Mouse (Mus musculus) heart, postnatal 0 days (tissue): ENCODE data around the gene Ifna15. TPM values are rescaled to one million over a fixed set of nuclear protein-coding genes. Genes with fewer than 3 reads are reported as not detected.
A peak's percentile ranks its signal among the peaks of the same experiment; 100 is the strongest.

ENCODE experiments used
- ATAC-seq: fragments of 200-750 bp; cut with Nextera tagmentation; 2 replicates; pipeline ENCODE4 v1.8.0; 2017; ENCODE audit warnings: low read depth, moderate number of reproducible peaks, moderate library complexity; ENCODE audit not compliant: insufficient read depth
- DNase-seq: peaks from one replicate; pipeline ENCODE4 v3.0.0-alpha.2; 2016; ENCODE audit warnings: low spot score
- H3K27ac ChIP-seq: fragments of 300-500 bp; sonication (generic); 2 replicates; pipeline ENCODE4 v1.5.1; 2014; ENCODE audit warnings: low read depth, mild to moderate bottlenecking
- H3K27me3 ChIP-seq: fragments of 300-500 bp; sonication (generic); 2 replicates; pipeline ENCODE4 v1.6.1; 2014; ENCODE audit warnings: low read length, mixed read lengths; ENCODE audit not compliant: control insufficient read depth, insufficient read depth
- H3K36me3 ChIP-seq: fragments of 300-500 bp; sonication (generic); replicated peaks from 2 replicates; pipeline ENCODE4 v1.6.1; 2014; ENCODE audit warnings: low read length, mixed read lengths; ENCODE audit not compliant: control insufficient read depth, insufficient read depth
- H3K4me1 ChIP-seq: fragments of 300-500 bp; sonication (generic); 2 replicates; pipeline ENCODE4 v1.6.1; 2014; ENCODE audit warnings: antibody characterized with exemption; ENCODE audit not compliant: control insufficient read depth, insufficient read depth
- H3K4me2 ChIP-seq: fragments of 300-500 bp; sonication (generic); 2 replicates; pipeline ENCODE4 v1.6.1; 2014; ENCODE audit warnings: low read depth, mild to moderate bottlenecking, low read length, moderate library complexity
- H3K4me3 ChIP-seq: fragments of 300-500 bp; sonication (generic); 2 replicates; pipeline ENCODE4 v1.5.1; 2014; ENCODE audit warnings: low read depth, low read length
- H3K9ac ChIP-seq: fragments of 300-500 bp; sonication (generic); replicated peaks from 2 replicates; pipeline ENCODE4 v1.6.1; 2014; ENCODE audit warnings: low read depth, low read length, mixed read lengths
- H3K9me3 ChIP-seq: fragments of 300-500 bp; sonication (generic); replicated peaks from 2 replicates; pipeline ENCODE4 v1.6.1; 2016; ENCODE audit warnings: low read length; ENCODE audit not compliant: control insufficient read depth
- CTCF ChIP-seq: IDR thresholded peaks from 2 replicates; pipeline ENCODE4 v1.5.1; 2016; ENCODE audit warnings: antibody characterized with exemption, control low read depth, low read depth
- EP300 ChIP-seq: IDR thresholded peaks from 2 replicates; pipeline ENCODE4 v1.6.1; 2016; ENCODE audit warnings: antibody characterized with exemption, low read depth
- WGBS: fragments of 180-500 bp; shearing (Covaris S2); extraction: QIAGEN DNeasy Blood & Tissue Kit; methylation state at CpG from one replicate; pipeline ENCODE4 v1.1.7; 2014; 5-methylcytosine and 5-hydroxymethylcytosine counted together
- polyA plus RNA-seq: library from polyadenylated mRNA; unstranded; fragments of >200 nt; fragmentation: Nextera tagmentation; extraction: Ambion mirVana; gene quantifications from 2 replicates; pipeline ENCODE4 v1.2.1, GENCODE M21; 2015
- total RNA-seq: library from RNA; depleted of rRNA; stranded (reverse); fragments of >200 nt; gene quantifications from 2 replicates; pipeline ENCODE4 v1.2.3, GENCODE M21; 2014; ENCODE audit warnings: low replicate concordance; rRNA removed

Gene Ifna15
- total and polyA plus RNA-seq, 2 experiments from 2014 or later, result not detected

- Histone ChIP-seq H3K4me3 (no peak within 1 kb of the TSS), H3K9me3 (no peaks in the 10 kb centered on the region), H3K36me3 (no peaks in the 10 kb centered on the region), H3K4me1 (no peaks in the 10 kb centered on the region), H3K9ac (no peak within 1 kb of the TSS), H3K27me3 (no peaks in the 10 kb centered on the region), H3K4me2 (no peak within 1 kb of the TSS), H3K27ac (no peak within 1 kb of the TSS)
- no peak for DNase-seq
- 62% methylated on average over 4 of the region's 4 CpGs for WGBS
- ATAC-seq, result no peak
- no peak for TF ChIP-seq EP300
- no peak for TF ChIP-seq CTCF
Observed at GRCm38 (mm10) chr4:88522674-88523073, 35.4 kb downstream of the Ifna15 start, which contains the start of gene Ifnb1. TSS of gene Ifnb1 (minus strand) at chr4:88522774.

- no peak for ATAC-seq
- no peak overlapping the region for H3K9ac ChIP-seq
- H3K27me3 ChIP-seq, result no peaks in the 10 kb centered on the region
- H3K27ac ChIP-seq, result no peak overlapping the region
- H3K36me3 ChIP-seq, result no peaks in the 10 kb centered on the region
- no peak for DNase-seq
- WGBS, result 91% methylated on average over 2 of the region's 2 CpGs
- no peaks in the 10 kb centered on the region for H3K9me3 ChIP-seq
- no peak overlapping the region for H3K4me2 ChIP-seq
- H3K4me3 ChIP-seq, result no peak overlapping the region
- peaks cover 7% of the 10 kb centered on the region; the same call in 1 of the 2 replicates for H3K4me1 ChIP-seq
- TF ChIP-seq EP300 (no peak), CTCF (no peak)
Observed at GRCm38 (mm10) chr4:88517957-88518356, 40.1 kb downstream of the Ifna15 start.

GRCm38 (mm10) chr4:88515711-88516211 lies 42.3 kb downstream of the Ifna15 start:
- no peaks in the 10 kb centered on the region for H3K27me3 ChIP-seq
- peak overlapping the region; percentile 76 for H3K27ac ChIP-seq
- TF ChIP-seq CTCF (no peak), EP300 (no peak)
- DNase-seq (peak; percentile 83), ATAC-seq (peak; percentile 84)
- WGBS, result 0% methylated on average over 4 of the region's 4 CpGs
- no peaks in the 10 kb centered on the region for H3K9me3 ChIP-seq
- no peaks in the 10 kb centered on the region for H3K36me3 ChIP-seq
- H3K9ac ChIP-seq, result no peak overlapping the region
- peaks cover 7% of the 10 kb centered on the region; the same call in 1 of the 2 replicates for H3K4me1 ChIP-seq
- peak overlapping the region; percentile 24 for H3K4me3 ChIP-seq
- peak overlapping the region; percentile 57 for H3K4me2 ChIP-seq

- Histone ChIP-seq H3K27ac (peak overlapping the region; percentile 76), H3K27me3 (no peaks in the 10 kb centered on the region), H3K9me3 (no peaks in the 10 kb centered on the region), H3K4me3 (peak overlapping the region; percentile 24), H3K4me1 (peaks cover 7% of the 10 kb centered on the region; the same call in 1 of the 2 replicates), H3K4me2 (peak overlapping the region; percentile 57), H3K9ac (no peak overlapping the region), H3K36me3 (no peaks in the 10 kb centered on the region)
- DNase-seq, result no peak
- TF ChIP-seq EP300 (no peak), CTCF (no peak)
- no peak for ATAC-seq
- WGBS, result 25% methylated on average over 2 of the region's 2 CpGs
Observed at GRCm38 (mm10) chr4:88515250-88515649, 42.8 kb downstream of the Ifna15 start.

GRCm38 (mm10) chr4:88514403-88514802 lies 43.6 kb downstream of the Ifna15 start:
- Histone ChIP-seq H3K36me3 (no peaks in the 10 kb centered on the region), H3K27me3 (no peaks in the 10 kb centered on the region), H3K9me3 (no peaks in the 10 kb centered on the region), H3K4me2 (no peak overlapping the region), H3K9ac (no peak overlapping the region), H3K4me1 (peaks cover 7% of the 10 kb centered on the region; the same call in 1 of the 2 replicates), H3K4me3 (no peak overlapping the region), H3K27ac (0 out of 2 replicates have a peak overlapping the region, but pooled peaks have one; percentile 16)
- TF ChIP-seq EP300 (no peak), CTCF (peak; percentile 76)
- DNase-seq (peak; percentile 65), ATAC-seq (0 out of 2 replicates have a peak, but pooled peaks have one; percentile 48)
- WGBS, result 21% methylated on average over 4 of the region's 4 CpGs

GRCm38 (mm10) chr4:88513743-88514142 lies 44.3 kb downstream of the Ifna15 start:
- H3K9ac ChIP-seq, result no peak overlapping the region
- WGBS, result 75% methylated on average over 4 of the region's 4 CpGs
- no peak overlapping the region for H3K27ac ChIP-seq
- no peak for ATAC-seq
- H3K36me3 ChIP-seq, result no peaks in the 10 kb centered on the region
- H3K4me3 ChIP-seq, result no peak overlapping the region
- H3K4me2 ChIP-seq, result no peak overlapping the region
- H3K9me3 ChIP-seq, result no peaks in the 10 kb centered on the region
- DNase-seq, result no peak
- no peaks in the 10 kb centered on the region for H3K27me3 ChIP-seq
- peaks cover 7% of the 10 kb centered on the region; the same call in 1 of the 2 replicates for H3K4me1 ChIP-seq
- TF ChIP-seq EP300, result no peak

Other genes with a start within 250 kb of the Ifna15 start
- gene Hacd4, start 119.3 kb downstream of the Ifna15 start, total RNA-seq, result 6.6 and 7.0 TPM in 2 replicates
- 5.9 and 6.2 TPM in 2 replicates for gene Hacd4, start 119.3 kb downstream of the Ifna15 start, polyA plus RNA-seq
- not detected in 2 replicates for gene Ifnb1, start 35.5 kb downstream of the Ifna15 start, total RNA-seq
- gene Ifnb1, start 35.5 kb downstream of the Ifna15 start, polyA plus RNA-seq, result not detected in 2 replicates
- not detected in 2 replicates for gene Ifna14, start 13.6 kb upstream of the Ifna15 start, total RNA-seq
- not detected in 2 replicates for gene Ifna14, start 13.6 kb upstream of the Ifna15 start, polyA plus RNA-seq
- gene Ifna9, start 34.1 kb upstream of the Ifna15 start, total RNA-seq, result not detected in 2 replicates
- gene Ifna9, start 34.1 kb upstream of the Ifna15 start, polyA plus RNA-seq, result not detected in 2 replicates
- gene Ifna12, start 45.1 kb upstream of the Ifna15 start, total RNA-seq, result not detected in 2 replicates
- not detected in 2 replicates for gene Ifna12, start 45.1 kb upstream of the Ifna15 start, polyA plus RNA-seq
- not detected in 2 replicates for gene C87499, start 76.2 kb upstream of the Ifna15 start, total RNA-seq
- gene C87499, start 76.2 kb upstream of the Ifna15 start, polyA plus RNA-seq, result not detected in 2 replicates
- not detected in 2 replicates for gene Ifna13, start 86.2 kb upstream of the Ifna15 start, total RNA-seq
- gene Ifna13, start 86.2 kb upstream of the Ifna15 start, polyA plus RNA-seq, result not detected in 2 replicates
- not detected in 2 replicates for gene Ifna16, start 118.7 kb upstream of the Ifna15 start, total RNA-seq
- not detected in 2 replicates for gene Ifna16, start 118.7 kb upstream of the Ifna15 start, polyA plus RNA-seq
- gene Ifna2, start 125.7 kb upstream of the Ifna15 start, total RNA-seq, result not detected in 2 replicates
- not detected in 2 replicates for gene Ifna2, start 125.7 kb upstream of the Ifna15 start, polyA plus RNA-seq
- gene Ifnab, start 133.1 kb upstream of the Ifna15 start, total RNA-seq, result not detected in 2 replicates
- not detected in 2 replicates for gene Ifnab, start 133.1 kb upstream of the Ifna15 start, polyA plus RNA-seq
- 0.69 and 0.81 TPM in 2 replicates for gene Gm26566, start 163.6 kb upstream of the Ifna15 start, total RNA-seq
- 0.52 and 0.66 TPM in 2 replicates for gene Gm26566, start 163.6 kb upstream of the Ifna15 start, polyA plus RNA-seq
- gene Klhl9, start 164.2 kb upstream of the Ifna15 start, total RNA-seq, result 115 and 134 TPM in 2 replicates
- 65.9 and 66.7 TPM in 2 replicates for gene Klhl9, start 164.2 kb upstream of the Ifna15 start, polyA plus RNA-seq
- gene Gm13271, start 196.6 kb upstream of the Ifna15 start, total RNA-seq, result not detected in 2 replicates
- not detected in 2 replicates for gene Gm13271, start 196.6 kb upstream of the Ifna15 start, polyA plus RNA-seq
- gene Gm13283, start 201.9 kb upstream of the Ifna15 start, total RNA-seq, result not detected in 2 replicates
- gene Gm13283, start 201.9 kb upstream of the Ifna15 start, polyA plus RNA-seq, result 0.25 and 0.46 TPM in 2 replicates
- not detected in 2 replicates for gene Gm13290, start 215.6 kb upstream of the Ifna15 start, total RNA-seq
- 0.20 TPM in 1 of 2 replicates, not detected in the other for gene Gm13290, start 215.6 kb upstream of the Ifna15 start, polyA plus RNA-seq
- not detected in 2 replicates for gene Gm13289, start 218.7 kb upstream of the Ifna15 start, total RNA-seq
- gene Gm13289, start 218.7 kb upstream of the Ifna15 start, polyA plus RNA-seq, result not detected in 2 replicates
- not detected in 2 replicates for gene Gm13272, start 221.6 kb upstream of the Ifna15 start, total RNA-seq
- not detected in 2 replicates for gene Gm13272, start 221.6 kb upstream of the Ifna15 start, polyA plus RNA-seq
- not detected in 2 replicates for gene Ifnz, start 223.9 kb upstream of the Ifna15 start, total RNA-seq
- 0.22 and 0.41 TPM in 2 replicates for gene Ifnz, start 223.9 kb upstream of the Ifna15 start, polyA plus RNA-seq
- gene Gm13276, start 227.5 kb upstream of the Ifna15 start, total RNA-seq, result not detected in 2 replicates
- not detected in 2 replicates for gene Gm13276, start 227.5 kb upstream of the Ifna15 start, polyA plus RNA-seq
- not detected in 2 replicates for gene Gm13277, start 230.4 kb upstream of the Ifna15 start, total RNA-seq
- gene Gm13277, start 230.4 kb upstream of the Ifna15 start, polyA plus RNA-seq, result not detected in 2 replicates
- gene Gm13278, start 233.3 kb upstream of the Ifna15 start, total RNA-seq, result not detected in 2 replicates
- not detected in 2 replicates for gene Gm13278, start 233.3 kb upstream of the Ifna15 start, polyA plus RNA-seq
- gene Gm13275, start 236.2 kb upstream of the Ifna15 start, total RNA-seq, result not detected in 2 replicates
- not detected in 2 replicates for gene Gm13275, start 236.2 kb upstream of the Ifna15 start, polyA plus RNA-seq
- not detected in 2 replicates for gene Gm13279, start 239.2 kb upstream of the Ifna15 start, total RNA-seq
- not detected in 2 replicates for gene Gm13279, start 239.2 kb upstream of the Ifna15 start, polyA plus RNA-seq
- gene Gm13285, start 241.4 kb upstream of the Ifna15 start, total RNA-seq, result 0.50 and 0.66 TPM in 2 replicates
- gene Gm13285, start 241.4 kb upstream of the Ifna15 start, polyA plus RNA-seq, result 0.78 and 0.85 TPM in 2 replicates
- gene Gm13287, start 245.0 kb upstream of the Ifna15 start, total RNA-seq, result not detected in 2 replicates
- not detected in 2 replicates for gene Gm13287, start 245.0 kb upstream of the Ifna15 start, polyA plus RNA-seq
- gene Gm13288, start 247.3 kb upstream of the Ifna15 start, total RNA-seq, result not detected in 2 replicates
- gene Gm13288, start 247.3 kb upstream of the Ifna15 start, polyA plus RNA-seq, result not detected in 2 replicates